Mouse (Mus musculus) urinary bladder, adult 2 months (tissue): ENCODE measurements around the gene Clasp1. TPM values are rescaled to one million over a fixed set of nuclear protein-coding genes. Genes with fewer than 3 reads are reported as not detected.
"Not testable (repeated sequence)": the region's sequence is repeated elsewhere in the genome, so short reads cannot be mapped to it uniquely, and the experiment has no call there.

Source experiments
- DNase-seq: peaks from one replicate; pipeline ENCODE4 v3.0.0; 2022; ENCODE audit warnings: low spot score
- polyA plus RNA-seq: library from polyadenylated mRNA; depleted of rRNA; stranded (reverse); fragments of >200 nt; gene quantifications from 2 replicates; pipeline ENCODE4 v1.2.3, GENCODE M21; 2012

Gene Clasp1
- polyA plus RNA-seq, 1 experiment, result 21.1 TPM

DNA sequence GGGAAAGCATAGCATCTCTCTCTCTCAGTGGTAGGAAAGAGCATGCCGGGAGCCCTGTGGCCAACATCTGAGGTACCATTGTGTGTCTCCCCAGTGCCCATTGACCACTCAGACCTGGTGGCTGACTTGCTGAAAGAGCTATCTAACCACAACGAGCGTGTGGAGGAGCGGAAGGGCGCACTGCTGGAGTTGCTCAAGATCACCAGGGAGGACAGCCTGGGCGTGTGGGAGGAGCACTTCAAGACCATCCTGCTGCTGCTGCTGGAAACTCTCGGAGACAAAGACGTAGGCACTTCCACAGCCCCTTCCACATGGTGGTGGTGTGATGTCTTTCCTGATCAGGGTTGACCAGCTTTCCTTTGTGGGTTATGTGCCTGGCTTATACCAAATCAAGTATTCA, 192.3 kb downstream of the Clasp1 start:
- DNase-seq, result no peak

DNA sequence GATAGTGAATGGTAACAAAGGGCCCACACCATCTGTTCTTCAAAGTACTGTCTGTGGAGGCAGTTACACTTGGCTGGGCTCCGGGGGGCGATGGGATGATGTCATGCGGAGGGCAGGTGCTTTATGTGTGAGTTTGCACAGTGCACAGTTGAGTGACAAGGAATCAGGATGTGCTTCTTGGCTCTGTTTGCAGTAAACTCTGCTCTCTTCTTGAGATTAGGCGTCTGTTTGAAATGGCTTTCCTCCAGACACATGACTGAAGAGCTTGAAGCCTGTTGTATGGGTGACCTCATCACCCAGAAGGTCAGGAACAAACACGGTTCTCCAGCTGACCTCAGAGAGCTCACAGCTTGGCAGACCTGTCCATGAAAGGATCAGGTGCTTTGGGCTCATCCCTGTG, 200.9 kb downstream of the Clasp1 start:
- DNase-seq, result no peak

DNA sequence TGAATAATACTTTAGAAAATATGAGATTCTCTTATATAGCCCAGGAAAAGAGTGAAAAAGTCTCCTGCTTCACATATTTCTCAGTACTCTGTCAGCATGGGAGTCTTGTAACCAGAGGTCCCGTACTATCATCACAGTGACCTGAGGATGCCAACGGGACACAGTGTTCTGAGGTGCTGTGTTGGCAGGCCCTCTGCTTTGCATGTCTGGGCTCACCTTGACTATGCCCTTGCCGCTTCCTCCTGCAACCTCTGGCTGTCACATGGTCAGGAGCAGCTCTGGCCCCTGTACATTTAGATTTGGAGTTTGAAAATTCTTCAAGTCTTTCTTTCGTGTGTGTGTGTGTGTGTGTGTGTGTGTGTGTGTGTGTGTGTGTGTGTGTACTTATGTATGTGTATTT, 204.1 kb downstream of the Clasp1 start:
- DNase-seq, result no peak

DNA sequence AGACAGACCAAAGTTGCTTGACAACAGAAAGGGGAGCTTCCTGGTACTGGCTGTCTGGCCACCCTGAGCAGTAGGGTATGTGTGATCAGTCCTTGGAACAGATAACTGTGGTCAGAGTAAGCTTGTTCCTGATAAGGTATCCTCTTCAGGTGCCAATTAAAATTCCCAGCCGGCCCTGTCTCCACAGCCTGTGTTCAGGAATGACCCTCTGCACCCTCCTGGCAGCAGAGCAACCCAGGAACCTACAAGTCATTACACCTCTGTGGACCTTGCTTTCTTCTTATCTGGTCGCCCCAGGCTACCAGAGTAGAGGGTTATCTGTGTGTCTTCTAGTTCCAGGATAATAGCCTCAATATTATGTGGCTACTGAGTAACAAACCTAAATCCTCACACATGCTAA, 206.5 kb downstream of the Clasp1 start:
- DNase-seq, result no peak

DNA sequence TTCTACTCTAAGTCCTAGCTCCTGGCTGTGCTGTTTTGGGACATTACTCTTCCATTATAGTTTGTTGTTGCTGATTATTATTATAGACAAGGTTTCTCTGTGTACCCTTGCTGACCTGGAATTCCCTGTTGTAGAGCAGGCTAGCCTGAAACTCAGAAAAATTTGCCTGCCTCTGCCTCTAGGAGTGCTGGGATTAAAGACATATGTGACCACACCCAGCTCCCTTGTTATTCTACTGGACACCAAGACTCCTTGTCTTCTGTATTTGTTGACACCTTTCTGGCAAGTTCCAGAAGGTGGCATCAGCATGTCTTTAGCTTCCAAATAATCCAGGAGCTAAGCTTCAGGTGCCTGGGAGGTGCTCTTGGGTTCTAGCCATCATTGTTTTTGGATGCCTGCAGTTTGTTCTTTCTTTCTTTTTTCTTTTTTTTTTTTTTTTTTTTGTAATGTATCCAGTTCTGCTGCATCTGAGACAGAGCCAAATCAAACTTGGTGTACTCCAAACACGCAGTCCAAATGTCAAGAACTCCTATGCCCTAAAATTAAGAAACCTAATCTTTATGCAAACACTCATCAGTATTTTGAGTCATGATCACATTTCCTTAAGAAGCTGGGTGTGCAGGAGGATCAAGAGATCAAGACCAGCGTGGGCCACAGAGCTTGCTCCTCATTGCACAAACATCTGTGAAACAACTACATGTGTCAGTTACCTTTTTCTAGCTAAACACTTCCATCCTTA, 208.8 kb downstream of the Clasp1 start:
- no peak for DNase-seq

DNA sequence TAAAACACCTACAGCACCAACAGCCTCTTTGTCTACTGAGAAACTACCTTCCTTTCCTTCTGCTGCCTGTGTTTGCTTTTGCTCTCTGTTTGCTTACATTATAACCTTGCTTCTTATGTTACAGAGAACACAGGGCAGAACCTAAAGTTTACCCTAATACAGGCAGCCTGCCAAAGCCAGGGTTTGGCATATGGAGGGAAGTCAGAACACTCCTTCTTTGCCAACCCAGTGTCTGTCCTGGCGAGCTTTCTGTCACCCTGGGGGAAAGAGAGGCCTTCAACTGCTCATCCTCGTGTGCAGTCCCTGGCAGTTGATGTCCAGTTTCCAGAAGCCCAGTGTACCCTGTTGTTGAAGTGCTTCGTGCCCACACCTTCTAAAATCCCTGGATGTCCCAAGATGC, 209.5 kb downstream of the Clasp1 start:
- DNase-seq, result no peak

DNA sequence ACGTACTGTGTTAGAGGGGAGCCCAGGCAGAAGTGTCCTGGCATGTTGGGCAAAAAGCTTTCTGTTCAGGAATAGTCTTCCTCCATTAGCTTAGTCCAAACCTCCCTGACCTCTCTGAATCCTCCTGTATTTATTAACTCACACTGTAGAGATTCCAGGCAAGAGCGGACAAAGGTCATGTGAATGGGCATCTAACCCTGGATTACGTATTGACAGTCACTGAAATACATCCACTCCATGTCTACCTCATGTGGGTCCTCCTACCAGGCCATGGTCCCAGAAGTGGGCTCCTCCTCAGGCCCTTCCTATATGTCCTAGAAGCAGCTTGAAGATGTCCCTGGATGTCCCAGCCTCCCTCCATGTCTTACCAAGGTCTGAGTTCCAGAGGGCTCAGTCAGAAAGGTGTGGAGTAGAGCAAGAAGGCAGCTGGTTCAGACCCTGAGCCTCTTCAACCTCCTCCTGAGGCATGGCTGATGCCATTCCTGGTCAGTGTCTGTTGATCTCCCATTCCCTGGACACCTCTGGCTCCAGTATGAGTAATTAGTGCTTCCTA, 224.8 kb downstream of the Clasp1 start:
- no peak for DNase-seq

DNA sequence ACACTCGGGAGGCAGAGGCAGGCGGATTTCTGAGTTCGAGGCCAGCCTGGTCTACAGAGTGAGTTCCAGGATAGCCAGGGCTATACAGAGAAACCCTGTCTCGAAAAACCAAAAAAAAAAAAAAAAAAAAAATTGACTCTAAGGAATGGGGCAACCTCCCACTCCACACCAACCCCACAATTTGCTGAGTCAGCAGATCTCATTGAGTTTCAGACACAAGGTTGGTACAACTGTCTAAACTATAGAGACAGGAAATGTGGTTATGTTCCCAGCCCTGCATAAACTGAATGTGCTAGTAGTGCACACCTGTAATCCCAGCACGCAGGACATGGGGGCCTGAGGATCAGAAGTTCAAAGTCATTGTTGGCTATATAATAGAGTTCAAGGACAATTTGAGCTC, 232.2 kb downstream of the Clasp1 start:
- not testable (repeated sequence) for DNase-seq

DNA sequence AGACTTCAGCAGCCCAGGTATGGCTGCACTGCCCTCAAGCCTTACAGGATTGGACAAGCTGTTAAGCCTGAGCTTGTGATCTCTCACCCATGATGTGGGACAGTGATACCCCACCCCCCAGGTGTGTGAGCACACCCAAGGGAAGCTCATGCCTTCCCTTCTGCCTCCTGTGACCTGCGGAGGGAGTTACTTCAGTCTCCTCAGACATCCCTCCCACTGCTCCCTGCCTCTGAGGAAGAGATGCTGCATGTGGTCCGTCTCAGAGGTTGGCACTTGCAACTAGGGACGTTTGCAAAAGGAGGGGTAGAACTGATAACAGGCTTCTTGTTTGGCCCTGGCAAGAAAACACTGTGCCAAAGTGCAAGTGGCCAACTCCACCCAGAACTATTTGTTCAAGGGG, 234.0 kb downstream of the Clasp1 start:
- no peak for DNase-seq

DNA sequence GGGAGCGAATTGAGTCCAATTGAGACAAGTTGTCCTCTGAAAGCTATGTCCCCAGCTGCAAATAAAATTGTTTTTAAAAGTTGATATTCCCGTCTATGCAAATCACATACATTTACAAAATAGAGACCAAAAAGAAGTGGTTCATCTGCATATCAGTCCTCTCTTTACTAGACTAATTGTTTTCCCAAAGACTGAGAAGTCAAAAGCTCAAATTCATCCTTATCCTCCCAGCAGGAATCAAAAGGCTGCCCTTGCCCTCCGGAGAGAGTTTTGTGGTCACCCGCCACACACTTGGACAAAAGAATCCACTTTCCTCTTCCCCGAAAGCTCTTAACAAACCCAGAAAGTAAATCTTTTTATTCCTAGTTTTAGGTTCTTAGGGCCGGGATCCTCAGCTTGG, 236.6 kb downstream of the Clasp1 start:
- DNase-seq, result no peak

DNA sequence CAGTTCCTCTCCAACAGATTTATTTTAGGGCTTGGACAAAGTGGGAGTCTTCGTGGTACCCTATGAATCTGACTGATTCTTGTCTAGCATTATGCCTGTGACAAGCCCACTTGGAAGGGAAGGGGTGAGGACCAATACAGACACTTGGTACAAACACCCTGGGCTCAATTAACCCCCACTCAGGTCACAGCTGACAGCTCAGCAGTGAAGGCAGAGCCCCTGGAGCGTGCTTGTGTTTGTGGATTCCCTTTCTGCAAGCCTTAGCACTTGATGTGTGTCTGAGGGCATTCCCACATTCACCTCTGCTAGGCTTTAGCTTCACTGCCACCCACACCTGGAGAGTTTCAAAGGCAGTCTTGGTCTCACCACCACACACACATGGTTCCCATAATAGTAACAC, 237.1 kb downstream of the Clasp1 start:
- no peak for DNase-seq

DNA sequence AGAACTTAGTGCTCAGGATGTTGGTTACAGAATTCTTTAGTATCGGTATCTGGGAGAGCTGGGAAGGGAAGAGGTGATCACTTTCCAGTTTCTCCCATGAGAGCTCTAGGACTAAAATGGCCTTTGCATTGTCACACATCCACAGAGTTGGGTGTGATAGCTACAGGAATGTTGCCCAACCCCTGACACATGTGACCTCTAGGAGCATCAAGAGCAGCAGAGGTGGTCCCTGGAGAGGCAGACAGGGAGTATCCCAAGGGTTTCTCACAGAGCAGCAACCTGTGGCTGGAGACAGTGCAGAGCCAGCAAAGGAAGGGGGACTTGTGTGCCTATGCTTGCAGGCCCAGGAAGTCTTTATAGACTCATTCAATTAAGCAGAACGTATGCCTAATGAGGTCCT, 237.6 kb downstream of the Clasp1 start:
- no peak for DNase-seq

DNA sequence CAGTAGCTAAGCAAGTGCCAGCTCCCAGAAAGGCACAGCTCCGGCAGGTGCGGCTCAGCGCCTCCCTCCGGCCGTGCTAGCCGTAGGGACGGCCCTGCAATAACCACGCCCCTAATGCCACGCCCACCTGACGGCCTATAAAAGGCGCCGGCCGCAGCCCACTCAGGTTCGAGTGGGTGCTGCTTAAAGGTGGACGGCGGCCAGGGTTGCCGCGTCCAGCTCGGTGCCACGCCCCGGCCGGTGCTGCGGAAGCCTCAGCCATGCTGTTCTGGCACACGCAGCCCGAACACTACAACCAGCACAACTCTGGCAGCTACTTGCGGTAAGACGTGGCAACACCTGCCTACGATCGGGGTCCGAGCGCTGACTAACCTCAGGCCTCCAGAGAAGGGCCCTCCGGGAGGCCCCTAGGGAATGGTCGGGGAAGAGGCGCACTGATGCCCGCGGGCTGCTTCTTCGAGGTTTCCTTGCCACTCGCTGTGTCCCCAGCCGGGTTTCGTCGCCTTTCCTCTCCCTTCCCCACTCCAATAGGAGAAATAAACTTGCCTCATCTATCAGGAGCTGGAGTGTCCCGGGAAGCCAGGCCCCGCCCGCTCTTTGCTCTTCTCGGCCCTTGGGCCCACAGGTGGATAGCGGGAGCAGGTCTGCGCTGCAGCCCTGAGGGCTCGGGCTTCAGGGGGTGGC, 239.1 kb downstream of the Clasp1 start, which contains the start of gene Tfcp2l1:
Tfcp2l1 (plus strand) TSS at position 165 of the 684 bp plus-strand sequence.
- peak; percentile 83 for DNase-seq

DNA sequence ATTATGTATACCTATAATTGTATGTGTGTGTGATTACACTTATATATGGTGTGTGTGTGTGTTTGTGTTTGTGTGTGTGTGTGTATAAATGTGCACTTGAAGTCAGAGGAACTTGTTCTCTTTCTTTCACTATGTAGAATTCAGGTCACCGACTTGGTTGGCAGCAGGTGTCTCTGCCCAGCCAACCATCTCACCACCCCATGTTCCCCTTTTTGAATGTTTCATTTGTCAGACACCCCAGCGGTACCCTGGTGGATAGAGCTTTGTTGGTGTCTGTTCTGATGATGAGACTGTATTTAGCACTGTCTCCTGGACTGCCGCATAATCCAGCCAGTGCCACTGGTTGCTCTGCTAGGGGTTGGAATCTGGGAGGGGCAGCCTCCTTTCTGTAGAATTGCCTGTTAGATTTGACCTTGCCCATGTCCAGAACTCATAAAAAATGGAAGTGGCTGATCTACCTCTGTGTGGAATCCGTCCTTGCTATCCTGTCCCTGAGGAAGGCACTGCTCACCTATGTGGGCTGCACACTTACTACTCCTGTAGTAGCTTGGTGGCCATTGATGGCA, 244.6 kb downstream of the Clasp1 start:
- DNase-seq, result no peak

DNA sequence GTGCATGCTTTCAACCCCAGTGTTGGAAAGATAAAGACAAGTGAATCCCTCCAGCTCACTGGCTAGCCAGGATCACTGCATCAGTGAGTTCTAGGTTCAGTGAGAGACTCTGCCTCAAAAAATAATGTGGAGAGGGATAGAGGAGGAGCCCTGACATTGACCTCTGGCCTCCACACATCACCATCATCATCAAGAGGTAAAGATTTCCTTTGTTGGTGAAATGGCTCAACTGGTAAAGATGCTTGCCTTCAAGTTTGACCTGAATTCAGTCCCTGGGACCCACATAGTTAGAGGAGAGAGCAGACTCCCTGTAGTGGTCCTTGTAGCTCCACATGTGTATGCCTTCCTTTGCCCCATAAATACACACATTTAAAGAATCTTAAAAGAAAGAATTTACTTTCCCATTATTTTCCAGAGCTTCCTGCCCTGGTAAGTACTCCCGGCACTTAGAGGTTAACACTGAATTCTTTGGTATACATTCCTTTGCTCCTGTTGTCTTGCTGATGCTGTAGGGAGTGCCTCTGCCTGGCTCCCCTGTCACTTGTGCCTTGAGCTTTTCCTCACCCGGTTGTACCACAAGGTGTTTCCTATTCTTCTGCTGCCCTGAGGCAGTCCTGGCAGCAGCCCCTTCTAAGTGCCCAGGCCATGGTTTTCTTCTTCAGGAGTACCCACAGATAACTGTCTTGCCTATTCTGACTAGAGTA, 253.6 kb downstream of the Clasp1 start:
- no peak for DNase-seq

DNA sequence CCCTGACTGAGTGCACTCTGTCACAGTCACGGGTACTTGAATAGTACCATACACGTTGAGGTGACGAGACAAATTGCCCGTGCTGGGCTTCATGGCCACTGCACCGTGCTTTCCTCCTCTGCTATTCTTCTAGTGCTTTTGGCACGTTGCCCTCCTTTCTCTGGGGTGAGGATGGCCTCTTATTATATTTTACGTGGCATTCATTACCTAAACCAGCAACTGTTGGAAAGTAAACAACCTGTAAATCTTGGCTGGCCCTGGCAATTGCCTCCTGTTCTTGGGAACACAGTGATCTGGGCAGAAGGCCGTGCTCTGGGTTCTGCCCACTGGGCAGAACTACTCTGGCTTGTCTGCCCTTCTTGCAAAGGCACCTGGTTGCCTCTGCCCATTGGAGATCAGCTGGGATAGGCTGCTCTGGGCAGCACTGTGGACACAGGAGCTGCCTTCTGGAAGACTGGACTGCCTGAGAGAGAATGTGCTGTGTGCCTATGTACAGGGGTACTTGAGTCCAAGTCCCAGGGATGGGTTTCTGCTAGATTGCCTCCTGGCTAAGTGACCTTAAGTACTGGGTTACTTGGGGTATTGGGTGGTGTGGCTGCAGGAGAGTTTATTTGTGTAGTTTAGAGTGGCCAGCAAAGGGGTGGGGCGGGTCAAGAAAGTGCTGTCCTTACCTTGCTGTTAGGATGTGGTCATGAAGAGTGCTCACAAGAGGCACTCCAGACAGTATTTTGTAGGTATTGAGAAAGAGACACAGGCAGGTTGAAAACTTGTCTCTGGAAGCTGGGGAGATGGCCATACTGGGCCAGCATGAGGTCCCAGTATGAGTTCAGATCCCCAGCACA, 254.5 kb downstream of the Clasp1 start:
- DNase-seq, result no peak

DNA sequence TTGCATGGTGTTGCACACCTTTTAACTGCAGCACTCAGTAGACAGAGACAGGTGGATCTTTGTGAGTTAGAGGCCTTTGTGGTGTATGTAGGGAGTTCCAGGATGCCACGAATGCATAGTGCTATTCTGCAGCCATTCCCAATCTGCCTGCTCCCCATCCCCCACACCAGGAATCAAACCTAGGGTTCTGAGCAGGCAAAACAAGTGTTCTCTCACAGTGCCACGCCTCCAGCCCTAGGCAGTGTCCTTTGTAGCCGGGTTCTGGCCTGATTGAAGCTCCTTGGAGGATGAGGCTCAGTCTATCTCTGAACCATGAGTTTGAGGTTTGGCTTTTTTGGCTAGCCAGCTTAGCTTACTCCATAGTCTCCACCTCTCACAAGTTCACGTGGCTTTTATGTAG, 256.8 kb downstream of the Clasp1 start:
- DNase-seq, result no peak

DNA sequence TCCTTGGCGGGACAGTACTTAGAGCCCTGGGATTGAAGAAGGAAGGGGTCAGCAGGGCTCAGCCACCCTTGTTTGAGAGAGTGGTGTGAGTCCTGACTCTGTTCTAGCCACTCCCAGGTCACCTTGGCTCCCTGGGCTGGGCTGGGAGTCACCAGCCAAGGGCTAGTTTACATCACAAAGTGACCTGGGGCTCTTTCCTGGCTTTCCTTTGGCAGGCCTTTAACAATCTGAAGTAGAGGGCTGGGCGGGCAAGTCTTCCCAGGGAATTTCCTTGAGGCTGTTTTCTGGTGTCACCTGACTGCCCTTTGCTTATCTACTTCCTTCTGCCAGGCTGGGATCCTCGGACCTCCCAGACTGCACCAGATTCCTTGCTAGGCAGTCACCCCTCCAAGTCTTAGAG, 259.2 kb downstream of the Clasp1 start:
- DNase-seq, result no peak

DNA sequence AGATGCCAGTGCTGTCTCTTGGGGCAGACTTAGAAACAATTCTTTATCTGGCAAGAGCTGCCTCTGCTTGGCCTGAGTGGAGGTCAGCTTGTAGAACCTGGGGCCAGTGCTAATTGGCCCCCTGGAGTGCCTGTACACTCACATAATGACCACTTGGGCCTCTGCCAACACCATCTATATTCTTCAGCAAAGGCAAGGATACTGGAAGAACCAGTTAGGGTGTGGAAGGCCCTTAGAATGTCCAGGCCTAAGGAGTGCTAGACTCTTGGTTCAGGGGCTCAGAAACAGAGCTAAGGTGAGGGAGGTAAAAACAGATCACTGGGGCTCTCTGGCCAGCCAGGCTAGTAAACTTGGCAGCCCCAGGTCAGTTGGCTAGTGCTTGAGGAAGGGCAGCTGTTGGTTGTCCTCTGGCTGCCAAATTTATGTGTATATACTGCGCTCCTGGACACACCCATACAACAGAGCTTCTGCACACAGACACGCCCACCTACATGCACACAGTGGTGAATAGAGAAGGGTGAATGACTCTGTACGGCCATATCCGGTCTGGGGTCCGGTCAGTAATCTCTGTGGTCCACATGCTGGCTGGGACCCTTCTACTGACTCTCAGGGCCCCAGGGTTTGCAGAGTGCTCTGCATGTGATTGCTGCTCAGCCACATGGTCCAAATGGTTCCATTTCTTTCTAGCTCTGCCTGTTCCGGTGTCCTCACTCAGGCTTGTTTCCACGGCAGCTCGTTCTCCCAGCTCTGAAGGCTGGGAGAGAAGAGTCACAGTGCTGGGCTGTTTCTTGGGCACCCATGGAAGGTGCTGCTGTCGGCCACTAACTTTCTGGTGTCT, 261.3 kb downstream of the Clasp1 start:
- DNase-seq, result no peak

DNA sequence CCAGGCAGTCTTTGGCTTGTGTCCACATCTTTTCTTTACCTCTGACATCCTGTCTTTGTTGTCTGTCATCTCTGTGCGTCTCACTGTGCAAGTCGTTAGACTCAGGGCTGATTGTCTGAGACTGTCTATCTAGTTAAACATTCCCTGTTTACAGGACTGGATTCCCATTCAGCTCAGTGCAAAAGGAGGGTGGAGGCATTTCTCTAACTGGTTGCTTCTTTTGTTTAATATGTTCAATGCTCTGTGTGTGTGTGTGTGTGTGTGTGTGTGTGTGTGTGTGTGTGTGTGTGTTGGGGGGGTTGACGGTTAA, 261.9 kb downstream of the Clasp1 start:
- DNase-seq, result no peak

DNA sequence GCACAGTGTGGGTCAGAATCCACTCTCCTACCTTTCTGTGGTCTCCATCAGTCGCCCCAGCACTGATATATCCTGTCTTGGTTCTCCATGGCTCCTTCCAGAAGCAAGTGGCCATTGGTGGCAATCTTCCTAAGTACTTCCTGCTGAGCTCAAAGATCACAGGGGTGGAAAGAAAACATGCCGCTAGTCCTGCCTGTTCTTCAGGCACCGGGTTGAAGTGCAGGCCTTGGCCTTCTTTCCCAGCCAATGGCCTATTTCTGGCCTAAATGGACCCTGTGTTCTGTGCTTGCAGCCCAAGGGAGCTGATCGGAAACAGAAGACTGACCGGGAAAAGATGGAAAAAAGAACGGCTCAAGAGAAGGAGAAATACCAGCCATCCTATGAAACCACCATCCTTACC, 269.9 kb downstream of the Clasp1 start:
- DNase-seq, result no peak
